Mouse (Mus musculus) embryonic facial prominence, embryonic 14.5 days (tissue): ENCODE measurements at regions not wholly inside any gene's neighbourhood (a gene's known extent, or its start where the extent isn't known, plus 50 kb on each side); places are given as distances from the start of the nearest gene placed in this dataset.
A peak's percentile ranks its signal among the peaks of the same experiment; 100 is the strongest.

ENCODE experiments used
- ATAC-seq: fragments of 200-750 bp; cut with Nextera tagmentation; 2 replicates; pipeline ENCODE4 v1.8.0; 2017; ENCODE audit warnings: low read depth, moderate number of reproducible peaks, moderate TSS enrichment
- DNase-seq: peaks from one replicate; pipeline ENCODE4 v3.0.0-alpha.2; 2015; ENCODE audit warnings: low spot score
- H3K27ac ChIP-seq: fragments of 300-500 bp; sonication (generic); replicated peaks from 2 replicates; pipeline ENCODE4 v1.5.1; 2014; ENCODE audit warnings: low read depth, mild to moderate bottlenecking, low read length, moderate library complexity
- H3K27me3 ChIP-seq: fragments of 300-500 bp; sonication (generic); replicated peaks from 2 replicates; pipeline ENCODE4 v1.6.1; 2014; ENCODE audit warnings: low read length; ENCODE audit not compliant: control insufficient read depth, insufficient read depth
- H3K36me3 ChIP-seq: fragments of 300-500 bp; sonication (generic); 2 replicates; pipeline ENCODE4 v1.6.1; 2014; ENCODE audit warnings: low read length, mixed read lengths; ENCODE audit not compliant: control insufficient read depth, insufficient read depth
- H3K4me1 ChIP-seq: fragments of 300-500 bp; sonication (generic); 2 replicates; pipeline ENCODE4 v1.6.1; 2014; ENCODE audit warnings: antibody characterized with exemption, low read length; ENCODE audit not compliant: control insufficient read depth, insufficient read depth
- H3K4me2 ChIP-seq: fragments of 300-500 bp; sonication (generic); 2 replicates; pipeline ENCODE4 v1.6.1; 2014; ENCODE audit warnings: low read depth, mild to moderate bottlenecking, low read length, moderate library complexity, mixed read lengths
- H3K4me3 ChIP-seq: fragments of 300-500 bp; sonication (generic); 2 replicates; pipeline ENCODE4 v1.5.1; 2014; ENCODE audit warnings: low read depth, mild to moderate bottlenecking, low read length
- H3K9ac ChIP-seq: fragments of 300-500 bp; sonication (generic); 2 replicates; pipeline ENCODE4 v1.6.1; 2014; ENCODE audit warnings: low read depth, mild to moderate bottlenecking, low read length, moderate library complexity, mixed read lengths
- H3K9me3 ChIP-seq: fragments of 300-500 bp; sonication (generic); 2 replicates; pipeline ENCODE4 v1.6.1; 2016; ENCODE audit warnings: low read length; ENCODE audit not compliant: control insufficient read depth
- WGBS: fragments of 180-500 bp; shearing (Covaris S2); extraction: QIAGEN DNeasy Blood & Tissue Kit; methylation state at CpG from one replicate; pipeline ENCODE4 v1.1.7; 2014; 5-methylcytosine and 5-hydroxymethylcytosine counted together

GRCm38 (mm10) chr1:7535191-7535590, 2727.5 kb downstream of the Gm37988 start:
- ATAC-seq, result no peak
- DNase-seq, result no peak
- no peak overlapping the region for H3K4me2 ChIP-seq
- no peaks in the 10 kb centered on the region for H3K4me1 ChIP-seq
- no peak overlapping the region for H3K9ac ChIP-seq
- H3K4me3 ChIP-seq, result no peak overlapping the region
- no peaks in the 10 kb centered on the region for H3K36me3 ChIP-seq
- no peak overlapping the region for H3K27ac ChIP-seq
- no peaks in the 10 kb centered on the region for H3K9me3 ChIP-seq
- H3K27me3 ChIP-seq, result no peaks in the 10 kb centered on the region

DNA sequence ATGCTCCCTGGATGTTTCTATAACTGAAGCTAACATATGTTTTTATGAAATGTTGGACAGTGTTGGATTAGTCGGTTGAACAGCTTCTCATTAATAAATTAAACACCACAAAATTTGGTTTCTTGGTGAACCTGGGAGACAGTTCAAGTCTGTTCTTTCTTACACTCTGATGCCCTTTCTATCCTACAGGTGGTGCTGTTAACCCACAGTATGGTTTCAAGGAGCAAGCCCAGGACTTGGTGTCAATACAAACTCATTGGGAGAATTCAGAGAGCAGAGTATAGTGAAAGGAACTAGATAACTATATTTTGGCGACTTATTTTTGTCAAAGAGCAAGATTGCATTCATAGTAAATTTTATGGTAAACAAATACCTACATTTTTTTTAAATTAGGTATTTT, 2735.8 kb downstream of the Gm37988 start:
- WGBS, result 17% methylated on average over 2 of the region's 2 CpGs
- DNase-seq, result peak; percentile 44
- H3K9ac ChIP-seq, result no peak overlapping the region
- no peaks in the 10 kb centered on the region for H3K27me3 ChIP-seq
- H3K36me3 ChIP-seq, result no peaks in the 10 kb centered on the region
- H3K9me3 ChIP-seq, result no peaks in the 10 kb centered on the region
- H3K27ac ChIP-seq, result no peak overlapping the region
- ATAC-seq, result 0 out of 2 replicates have a peak, but pooled peaks have one; percentile 55
- no peak overlapping the region for H3K4me2 ChIP-seq
- H3K4me1 ChIP-seq, result no peaks in the 10 kb centered on the region
- no peak overlapping the region for H3K4me3 ChIP-seq

GRCm38 (mm10) chr1:7548261-7548660, 2740.6 kb downstream of the Gm37988 start:
- H3K36me3 ChIP-seq, result no peaks in the 10 kb centered on the region
- WGBS, result 50% methylated on average over 2 of the region's 2 CpGs

DNA sequence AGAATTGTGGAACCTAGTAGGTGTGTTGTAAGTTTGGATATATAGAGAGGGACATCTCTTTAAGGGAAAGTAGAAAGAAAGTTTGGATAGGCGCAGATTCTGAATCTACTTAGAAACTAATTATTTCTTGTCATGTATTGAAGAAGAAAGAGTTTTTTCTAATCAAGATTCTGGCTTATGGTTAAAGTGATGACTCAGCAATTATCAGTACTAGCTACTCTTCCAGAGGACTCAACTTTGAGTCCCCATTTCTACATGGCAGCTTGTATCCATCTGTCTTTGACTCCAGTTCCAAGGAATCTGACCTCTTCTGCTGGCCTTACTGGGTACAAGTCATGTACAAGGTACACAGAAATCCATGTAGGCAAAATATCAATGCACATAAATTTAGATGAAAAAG, 2767.1 kb downstream of the Gm37988 start:
- no peak overlapping the region for H3K4me2 ChIP-seq
- H3K36me3 ChIP-seq, result no peaks in the 10 kb centered on the region
- no peaks in the 10 kb centered on the region for H3K4me1 ChIP-seq
- H3K9ac ChIP-seq, result no peak overlapping the region
- WGBS, result 90% methylated on average over 1 of the region's 1 CpGs
- no peak overlapping the region for H3K27ac ChIP-seq
- no peaks in the 10 kb centered on the region for H3K9me3 ChIP-seq
- DNase-seq (no peak), ATAC-seq (no peak)
- no peaks in the 10 kb centered on the region for H3K27me3 ChIP-seq
- no peak overlapping the region for H3K4me3 ChIP-seq

More at GRCm38 (mm10) chr1:7548261-7548660, 2740.6 kb downstream of the Gm37988 start:
- H3K27me3 ChIP-seq, result no peaks in the 10 kb centered on the region
- no peak for ATAC-seq
- no peaks in the 10 kb centered on the region for H3K4me1 ChIP-seq
- DNase-seq, result no peak
- H3K4me2 ChIP-seq, result no peak overlapping the region
- no peak overlapping the region for H3K4me3 ChIP-seq
- H3K27ac ChIP-seq, result no peak overlapping the region
- H3K9me3 ChIP-seq, result no peaks in the 10 kb centered on the region
- no peak overlapping the region for H3K9ac ChIP-seq

- Histone ChIP-seq H3K4me1 (no peaks in the 10 kb centered on the region), H3K9me3 (no peaks in the 10 kb centered on the region), H3K9ac (no peak overlapping the region), H3K27me3 (no peaks in the 10 kb centered on the region), H3K27ac (no peak overlapping the region), H3K36me3 (no peaks in the 10 kb centered on the region), H3K4me3 (no peak overlapping the region), H3K4me2 (no peak overlapping the region)
- WGBS, result 55% methylated on average over 3 of the region's 3 CpGs
- DNase-seq, result no peak
- no peak for ATAC-seq
Observed at GRCm38 (mm10) chr1:7586409-7586808, 2778.7 kb downstream of the Gm37988 start.

GRCm38 (mm10) chr1:7591327-7591726, 2783.6 kb downstream of the Gm37988 start:
- H3K36me3 ChIP-seq, result no peaks in the 10 kb centered on the region
- H3K27ac ChIP-seq, result no peak overlapping the region
- ATAC-seq, result no peak
- H3K4me2 ChIP-seq, result no peak overlapping the region
- DNase-seq, result no peak
- no peaks in the 10 kb centered on the region for H3K9me3 ChIP-seq
- no peak overlapping the region for H3K4me3 ChIP-seq
- H3K27me3 ChIP-seq, result no peaks in the 10 kb centered on the region
- no peak overlapping the region for H3K9ac ChIP-seq
- no peaks in the 10 kb centered on the region for H3K4me1 ChIP-seq
